Mouse (Mus musculus) cerebellum, postnatal 36 days (tissue): Measurements from ENCODE around the gene Zfp827.

Experiments
- DNase-seq, 2 experiments: peaks; one replicate each; pipeline ENCODE4 v3.0.0; 2021 to 2022; ENCODE audit warnings: mixed read lengths in 2 of 2

Gene Zfp827

DNA sequence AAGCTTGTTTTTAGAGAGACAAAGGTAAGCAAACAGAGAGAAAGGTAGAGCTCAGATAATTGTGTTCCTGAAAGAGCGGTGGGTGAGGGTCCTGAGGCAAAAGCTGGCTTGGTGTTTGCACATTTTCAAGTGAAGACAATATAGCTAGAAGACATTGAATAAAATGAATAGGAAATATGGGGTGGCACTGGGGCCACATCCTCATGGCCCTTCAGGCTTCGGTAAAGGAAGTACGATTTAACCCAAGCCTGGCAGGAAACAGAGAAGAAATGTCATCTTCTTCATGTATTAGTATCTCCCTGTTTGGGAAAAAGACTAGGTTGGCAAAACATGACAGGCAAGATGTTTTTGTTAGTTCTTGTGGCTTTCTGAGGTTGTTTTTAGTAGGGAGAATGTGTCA lies 197.8 kb downstream of the Zfp827 start:
- DNase-seq, result no peak

DNA sequence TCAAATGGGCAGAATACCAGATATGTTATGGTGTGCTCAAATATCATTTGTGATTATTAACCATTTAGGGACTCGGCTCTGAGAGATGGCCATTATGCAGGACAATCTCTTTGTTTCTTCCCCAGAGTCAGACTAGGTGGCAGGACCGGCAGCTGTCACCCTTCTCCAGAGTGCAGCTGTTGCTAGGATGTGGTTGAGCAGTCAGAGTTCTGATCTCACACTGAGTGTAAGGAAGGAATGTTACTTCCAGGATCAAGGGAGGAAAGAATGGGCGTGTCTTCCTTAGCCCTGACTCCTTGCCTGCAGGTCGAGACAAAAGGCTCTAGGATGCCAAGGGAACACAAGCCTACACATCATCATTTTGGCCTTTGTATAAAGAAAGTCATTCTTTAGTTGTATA lies 199.0 kb downstream of the Zfp827 start:
- DNase-seq, result no peak

DNA sequence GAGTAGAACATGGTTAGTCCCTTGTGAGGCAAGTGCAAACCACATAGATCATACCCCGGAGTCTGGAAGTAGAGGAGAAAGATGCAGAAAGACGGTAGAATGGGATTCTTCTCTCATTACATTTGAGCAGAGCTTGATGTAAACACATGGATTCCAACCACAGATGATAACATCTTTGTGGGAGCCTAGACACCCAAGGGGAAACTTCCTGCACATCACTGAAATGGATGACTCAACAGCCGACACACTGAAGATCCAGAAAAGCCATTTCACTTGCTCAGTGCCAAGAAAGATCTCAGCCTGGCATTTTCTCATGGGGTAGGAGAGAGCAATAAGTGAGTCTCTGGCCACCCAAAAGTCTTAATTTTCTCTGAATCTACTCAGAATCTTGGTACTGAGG lies 199.7 kb downstream of the Zfp827 start:
- DNase-seq, result no peak

DNA sequence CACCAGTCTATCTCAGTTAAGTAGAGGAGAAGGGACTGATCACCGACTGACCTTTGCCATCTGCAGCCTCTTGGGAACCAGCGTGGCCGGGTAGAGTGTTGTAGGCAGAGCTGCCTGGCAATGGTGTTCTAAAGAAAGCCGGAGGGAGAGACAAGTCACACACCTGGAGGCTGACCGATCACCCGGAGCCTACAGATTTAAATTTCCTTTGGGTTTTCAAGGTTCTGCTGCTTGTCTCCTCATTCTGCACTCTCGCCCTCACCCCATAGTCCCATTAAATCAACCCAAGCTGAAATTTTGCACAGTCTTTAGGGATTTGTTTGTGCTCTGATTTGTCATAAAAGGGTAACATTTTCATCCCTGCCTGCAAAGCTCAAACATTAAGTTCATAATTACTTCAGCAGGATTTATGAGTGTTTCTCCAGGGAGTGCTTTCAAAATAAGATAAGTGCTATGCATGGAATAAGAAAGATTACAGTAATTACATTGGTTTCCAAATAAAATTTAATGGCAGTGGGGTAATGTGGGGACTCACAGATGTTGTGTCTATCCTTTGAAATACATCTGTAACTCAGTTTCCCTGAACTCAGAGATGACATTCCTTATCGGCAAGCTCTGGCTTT lies 201.1 kb downstream of the Zfp827 start:
- DNase-seq, result no peak

DNA sequence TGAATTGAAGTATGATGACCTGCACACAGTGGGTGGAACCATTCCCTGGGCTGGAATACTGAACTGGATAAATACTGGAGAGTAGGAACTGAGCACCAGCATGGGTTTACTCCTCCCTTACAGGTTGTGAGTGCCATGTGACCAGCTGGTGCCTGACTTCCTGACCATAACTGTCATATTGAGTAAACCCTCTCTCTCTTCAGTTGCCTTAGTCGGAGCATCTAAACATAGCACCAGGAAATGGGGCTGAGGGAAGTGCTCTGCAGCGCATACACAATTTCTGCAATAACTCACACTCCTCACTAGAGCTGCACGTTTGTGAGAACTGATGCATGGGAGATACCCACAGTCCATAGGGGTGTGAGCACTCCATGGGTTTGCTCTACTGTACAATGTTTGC lies 211.1 kb downstream of the Zfp827 start:
- DNase-seq, result no peak

DNA sequence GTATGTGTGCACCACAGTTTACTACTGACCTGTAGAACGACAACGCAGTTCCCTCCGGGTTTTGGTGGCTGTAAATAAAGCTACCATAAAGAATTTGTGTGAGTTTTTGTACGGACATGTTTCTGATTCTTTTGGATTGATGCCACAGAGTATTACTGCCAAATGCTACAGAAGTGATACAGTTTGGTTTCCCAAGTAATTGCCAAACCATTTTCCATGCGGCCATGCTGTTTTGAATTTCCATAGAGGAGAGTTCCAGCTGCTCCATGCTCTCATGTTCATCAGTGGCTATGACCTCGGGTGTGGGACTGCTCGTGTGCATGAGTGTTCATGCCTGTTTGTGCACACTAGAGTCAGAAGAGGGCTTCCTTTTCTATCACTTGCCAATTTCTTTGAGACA lies 211.8 kb downstream of the Zfp827 start:
- no peak for DNase-seq
